Mouse (Mus musculus) brain, embryonic 14.5 days (tissue): Measurements from ENCODE around the gene Ncor2.

Experiments used
- CTCF ChIP-seq: fragments of 200-500 bp; IDR thresholded peaks from 2 replicates; pipeline ENCODE4 v1.5.1; 2012; ENCODE audit warnings: inconsistent platforms, mild to moderate bottlenecking, moderate library complexity, borderline replicate concordance; ENCODE audit not compliant: insufficient read depth, insufficient read length; ENCODE audit errors: extremely low read depth
- POLR2A ChIP-seq: fragments of 200-500 bp; IDR thresholded peaks from 2 replicates; pipeline ENCODE4 v1.6.1; 2012; ENCODE audit warnings: mild to moderate bottlenecking, inconsistent platforms, borderline replicate concordance; ENCODE audit not compliant: poor library complexity, insufficient read depth, insufficient read length, severe bottlenecking; ENCODE audit errors: extremely low read depth

GRCm38 (mm10) chr5:125163441-125164050, 15.5 kb downstream of the Ncor2 start:
- TF ChIP-seq CTCF, result no peak
- no peak for TF ChIP-seq POLR2A
